Mouse (Mus musculus) myocyte (in vitro differentiated cells): ENCODE measurements around the gene Taar9.

Experiments used
- CEBPB ChIP-seq: IDR thresholded peaks from 2 replicates; pipeline ENCODE4 v1.6.1; 2011; ENCODE audit warnings: mild to moderate bottlenecking, moderate library complexity; ENCODE audit not compliant: poor library complexity, insufficient read depth, severe bottlenecking
- E2F4 ChIP-seq: IDR thresholded peaks from one replicate; pipeline ENCODE4 v1.6.1; 2011; ENCODE audit warnings: mild to moderate bottlenecking, control low read depth, moderate library complexity; ENCODE audit not compliant: insufficient read depth
- MAX ChIP-seq: IDR thresholded peaks from one replicate; pipeline ENCODE4 v1.6.1; 2011; ENCODE audit warnings: low read depth, mild to moderate bottlenecking, control low read depth
- POLR2A ChIP-seq: IDR thresholded peaks from one replicate; pipeline ENCODE4 v1.6.1; 2011; ENCODE audit warnings: low read depth, mild to moderate bottlenecking, control low read depth, moderate library complexity; ENCODE audit not compliant: insufficient read length
- POLR2AphosphoS2 ChIP-seq: IDR thresholded peaks from one replicate; pipeline ENCODE4 v1.6.1; 2011; ENCODE audit warnings: low read depth, control low read depth; ENCODE audit not compliant: insufficient read length
- REST ChIP-seq: IDR thresholded peaks from one replicate; pipeline ENCODE4 v1.6.1; 2011; ENCODE audit warnings: mild to moderate bottlenecking, control low read depth, moderate library complexity; ENCODE audit not compliant: insufficient read depth, insufficient read length
- SRF ChIP-seq: IDR thresholded peaks from one replicate; pipeline ENCODE4 v1.6.1; 2011; ENCODE audit warnings: low read depth; ENCODE audit not compliant: control insufficient read depth, insufficient read length
- TCF12 ChIP-seq: IDR thresholded peaks from one replicate; pipeline ENCODE4 v1.6.1; 2011; ENCODE audit warnings: mild to moderate bottlenecking, control low read depth; ENCODE audit not compliant: poor library complexity, insufficient read depth, severe bottlenecking
- TCF3 ChIP-seq: IDR thresholded peaks from one replicate; pipeline ENCODE4 v1.6.1; 2011; ENCODE audit warnings: low read depth, control low read depth; ENCODE audit not compliant: insufficient read length
- USF1 ChIP-seq: IDR thresholded peaks from one replicate; pipeline ENCODE4 v1.6.1; 2011; ENCODE audit warnings: low read depth, mild to moderate bottlenecking, control low read depth, moderate library complexity

DNA sequence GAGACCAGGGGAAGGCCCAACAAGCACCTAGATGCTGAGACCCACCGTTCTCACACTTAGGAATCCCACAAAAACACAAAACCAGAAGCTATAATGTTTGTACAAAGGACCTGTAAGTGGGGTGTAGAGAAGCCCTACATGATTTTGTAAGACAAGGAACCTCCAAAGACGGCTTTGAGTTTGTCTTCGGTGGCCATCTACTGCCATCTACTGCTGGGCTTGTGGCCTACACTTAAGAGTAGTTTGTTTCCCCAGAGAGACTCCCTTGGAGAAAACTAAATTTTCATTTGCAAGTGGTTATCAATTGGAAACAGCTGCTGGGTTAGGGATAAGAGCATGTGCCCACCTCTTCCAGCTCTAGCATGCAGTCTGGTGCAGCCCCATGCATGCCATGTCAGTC, 29.2 kb downstream of the Taar9 start:
- TF ChIP-seq MAX (no peak), USF1 (no peak), POLR2A (no peak), E2F4 (no peak), TCF12 (no peak), POLR2AphosphoS2 (no peak), REST (no peak), SRF (no peak), CEBPB (no peak), TCF3 (no peak)
